Mouse (Mus musculus): ENCODE results near the gene Kras. TPM values are rescaled to one million over a fixed set of nuclear protein-coding genes. Genes with fewer than 3 reads are reported as not detected.

Gene Kras
- polyA plus RNA-seq, 1 experiment from 2014 or later: 123 TPM

- no peak overlapping the region for H3K4me3 ChIP-seq
- H3K27me3 ChIP-seq: no peaks in the 10 kb centered on the region
- no peaks in the 10 kb centered on the region for H3K36me3 ChIP-seq
- H3K27ac ChIP-seq (replicated peaks): no peak overlapping the region
- ATAC-seq (replicated peaks): no peak
- H3K4me2 ChIP-seq (replicated peaks): no peak overlapping the region
- peaks cover 4% of the 10 kb centered on the region; the same call in 1 of the 2 replicates for H3K4me1 ChIP-seq
- H3K9ac ChIP-seq (replicated peaks): no peak overlapping the region
- no peaks in the 10 kb centered on the region for H3K9me3 ChIP-seq
- 84% methylated on average over 12 of the region's 12 CpGs for WGBS
Measured at GRCm38 (mm10) chr6:145273971-145274620, 24.1 kb upstream of the Kras start.

- Histone ChIP-seq H3K4me2 (replicated peaks) (no peak overlapping the region), H3K27me3 (no peaks in the 10 kb centered on the region), H3K27ac (replicated peaks) (no peak overlapping the region), H3K4me1 (peaks cover 4% of the 10 kb centered on the region; the same call in 1 of the 2 replicates), H3K9me3 (no peaks in the 10 kb centered on the region), H3K36me3 (no peaks in the 10 kb centered on the region), H3K4me3 (no peak overlapping the region), H3K9ac (replicated peaks) (no peak overlapping the region)
- no peak for ATAC-seq (replicated peaks)
- 88% methylated on average over 10 of the region's 10 CpGs for WGBS
Measured at GRCm38 (mm10) chr6:145272142-145272937, 22.3 kb upstream of the Kras start.

GRCm38 (mm10) chr6:145269313-145269845, 19.3 kb upstream of the Kras start:
- no peak overlapping the region for H3K27ac ChIP-seq (replicated peaks)
- no peak overlapping the region for H3K4me3 ChIP-seq
- no peak overlapping the region for H3K4me2 ChIP-seq (replicated peaks)
- H3K4me1 ChIP-seq: no peaks in the 10 kb centered on the region
- no peaks in the 10 kb centered on the region for H3K9me3 ChIP-seq
- 88% methylated on average over 4 of the region's 4 CpGs for WGBS
- no peak for ATAC-seq (replicated peaks)
- H3K9ac ChIP-seq (replicated peaks): no peak overlapping the region
- no peaks in the 10 kb centered on the region for H3K36me3 ChIP-seq
- H3K27me3 ChIP-seq: no peaks in the 10 kb centered on the region

- Histone ChIP-seq H3K4me1 (no peaks in the 10 kb centered on the region), H3K27ac (replicated peaks) (no peak overlapping the region), H3K9me3 (no peaks in the 10 kb centered on the region), H3K4me2 (replicated peaks) (no peak overlapping the region), H3K4me3 (no peak overlapping the region), H3K36me3 (no peaks in the 10 kb centered on the region), H3K27me3 (no peaks in the 10 kb centered on the region), H3K9ac (replicated peaks) (no peak overlapping the region)
- WGBS: 90% methylated on average over 6 of the region's 6 CpGs
- no peak for ATAC-seq (replicated peaks)
Measured at GRCm38 (mm10) chr6:145267692-145268091, 17.7 kb upstream of the Kras start.

- H3K27me3 ChIP-seq: no peaks in the 10 kb centered on the region
- no peak for ATAC-seq (replicated peaks)
- H3K4me2 ChIP-seq (replicated peaks): no peak overlapping the region
- H3K9ac ChIP-seq (replicated peaks): no peak overlapping the region
- H3K36me3 ChIP-seq: no peaks in the 10 kb centered on the region
- no peaks in the 10 kb centered on the region for H3K9me3 ChIP-seq
- WGBS: 79% methylated on average over 7 of the region's 7 CpGs
- no peak overlapping the region for H3K4me3 ChIP-seq
- no peak overlapping the region for H3K27ac ChIP-seq (replicated peaks)
- no peaks in the 10 kb centered on the region for H3K4me1 ChIP-seq
Measured at GRCm38 (mm10) chr6:145262314-145262713, 12.3 kb upstream of the Kras start.

GRCm38 (mm10) chr6:145256701-145257073, 6.6 kb upstream of the Kras start:
- Histone ChIP-seq H3K9ac (replicated peaks) (no peak overlapping the region), H3K27ac (replicated peaks) (no peak overlapping the region), H3K4me1 (no peaks in the 10 kb centered on the region), H3K27me3 (no peaks in the 10 kb centered on the region), H3K4me3 (no peak overlapping the region), H3K36me3 (no peaks in the 10 kb centered on the region), H3K9me3 (no peaks in the 10 kb centered on the region), H3K4me2 (replicated peaks) (no peak overlapping the region)
- 53% methylated on average over 2 of the region's 2 CpGs for WGBS
- ATAC-seq (replicated peaks): no peak

- Histone ChIP-seq H3K36me3 (no peaks in the 10 kb centered on the region), H3K4me2 (replicated peaks) (no peak overlapping the region), H3K9ac (replicated peaks) (no peak overlapping the region), H3K27ac (replicated peaks) (no peak overlapping the region), H3K4me1 (no peaks in the 10 kb centered on the region), H3K4me3 (no peak overlapping the region), H3K9me3 (no peaks in the 10 kb centered on the region), H3K27me3 (no peaks in the 10 kb centered on the region)
- no peak for ATAC-seq (replicated peaks)
- WGBS: 84% methylated on average over 13 of the region's 13 CpGs
Measured at GRCm38 (mm10) chr6:145255952-145256700, 6.1 kb upstream of the Kras start.

- H3K36me3 ChIP-seq: peaks cover 7% of the 10 kb centered on the region
- WGBS: 8% methylated on average over 16 of the region's 16 CpGs
Measured at GRCm38 (mm10) chr6:145250820-145251219, 781 bp upstream of the Kras start.

GRCm38 (mm10) chr6:145249291-145250184, 501 bp downstream of the Kras start:
- Histone ChIP-seq H3K9me3 (no peaks in the 10 kb centered on the region), H3K4me2 (replicated peaks) (peak overlapping the region; percentile 67), H3K4me1 (peaks cover 19% of the 10 kb centered on the region), H3K27me3 (no peaks in the 10 kb centered on the region), H3K9ac (replicated peaks) (peak overlapping the region; percentile 71), H3K36me3 (peaks cover 14% of the 10 kb centered on the region), H3K4me3 (peak overlapping the region; percentile 67), H3K27ac (replicated peaks) (peak overlapping the region; percentile 90)
- WGBS: 0% methylated on average over 76 of the region's 124 CpGs
- ATAC-seq (replicated peaks): peak; percentile 78

More at GRCm38 (mm10) chr6:145250820-145251219, 781 bp upstream of the Kras start:
- peak overlapping the region; percentile 67 for H3K4me3 ChIP-seq
- H3K27me3 ChIP-seq: no peaks in the 10 kb centered on the region
- peak overlapping the region; percentile 71 for H3K9ac ChIP-seq (replicated peaks)
- peak; percentile 48 for ATAC-seq (replicated peaks)
- H3K4me1 ChIP-seq: peaks cover 19% of the 10 kb centered on the region
- peak overlapping the region; percentile 90 for H3K27ac ChIP-seq (replicated peaks)
- H3K4me2 ChIP-seq (replicated peaks): peak overlapping the region; percentile 63
- no peaks in the 10 kb centered on the region for H3K9me3 ChIP-seq

GRCm38 (mm10) chr6:145247886-145248285, 2.2 kb downstream of the Kras start:
- WGBS: 57% methylated on average over 3 of the region's 3 CpGs
- peak overlapping the region; percentile 67 for H3K4me3 ChIP-seq
- H3K9me3 ChIP-seq: no peaks in the 10 kb centered on the region
- H3K27ac ChIP-seq (replicated peaks): no peak overlapping the region
- peaks cover 22% of the 10 kb centered on the region for H3K36me3 ChIP-seq
- H3K4me1 ChIP-seq: peaks cover 19% of the 10 kb centered on the region
- no peaks in the 10 kb centered on the region for H3K27me3 ChIP-seq
- H3K9ac ChIP-seq (replicated peaks): peak overlapping the region; percentile 28
- no peak for ATAC-seq (replicated peaks)
- peak overlapping the region; percentile 67 for H3K4me2 ChIP-seq (replicated peaks)

GRCm38 (mm10) chr6:145246841-145247240, 3.2 kb downstream of the Kras start:
- H3K36me3 ChIP-seq: peaks cover 22% of the 10 kb centered on the region
- WGBS: 95% methylated on average over 5 of the region's 5 CpGs
- H3K4me3 ChIP-seq: no peak overlapping the region
- H3K4me2 ChIP-seq (replicated peaks): no peak overlapping the region
- peaks cover 19% of the 10 kb centered on the region for H3K4me1 ChIP-seq
- no peaks in the 10 kb centered on the region for H3K27me3 ChIP-seq
- no peaks in the 10 kb centered on the region for H3K9me3 ChIP-seq
- no peak overlapping the region for H3K27ac ChIP-seq (replicated peaks)
- H3K9ac ChIP-seq (replicated peaks): no peak overlapping the region
- ATAC-seq (replicated peaks): no peak

All from forebrain, embryonic 15.5 days (tissue).